Mouse (Mus musculus) embryo, embryonic 11 days (tissue): ENCODE measurements at regions not wholly inside any gene's neighbourhood (a gene's known extent, or its start where the extent isn't known, plus 50 kb on each side); places are given as distances from the start of the nearest gene placed in this dataset.

Experiments
- DNase-seq: peaks from one replicate; pipeline ENCODE4 v3.0.0-alpha.2; 2015

DNA sequence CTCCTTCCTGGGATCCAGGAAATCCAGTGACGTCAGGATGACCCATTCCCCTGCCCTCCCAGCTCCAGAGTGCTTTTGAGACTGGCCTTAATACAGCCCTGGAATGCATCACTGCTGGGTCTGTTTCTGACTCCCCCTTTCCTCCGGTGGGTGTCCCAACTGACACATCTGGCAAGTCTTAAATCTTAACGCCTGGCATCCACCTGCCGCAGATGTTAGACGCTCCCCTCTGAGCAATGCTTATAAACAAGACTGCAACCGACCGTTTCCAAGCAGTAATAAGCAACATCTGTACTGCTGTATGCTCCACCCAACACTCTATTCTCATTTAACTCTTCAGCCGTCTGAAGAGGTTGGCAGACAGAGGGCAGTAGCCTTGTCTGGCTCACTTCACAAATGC, 161.7 kb upstream of the Prok2 start:
- DNase-seq = peak; percentile 53

DNA sequence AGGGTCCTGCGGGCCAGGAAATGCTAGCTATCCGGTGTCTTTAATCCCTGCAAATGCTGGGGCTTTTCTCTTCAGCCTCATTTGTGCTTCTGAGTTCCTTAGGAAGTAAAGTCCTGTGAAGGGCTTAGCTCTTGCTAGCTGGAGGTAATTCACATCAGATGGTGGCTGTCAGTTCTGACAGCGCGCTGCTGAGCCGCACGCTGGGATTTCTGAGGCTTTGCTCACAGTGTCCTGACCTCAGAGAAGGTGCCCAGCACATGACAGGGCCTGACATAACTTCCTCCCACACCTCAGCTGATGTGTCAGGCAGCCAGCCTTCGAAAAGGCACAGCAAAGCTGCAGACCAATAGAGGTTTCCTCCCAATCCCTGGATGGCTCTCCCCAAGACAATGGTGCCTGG, 158.6 kb upstream of the Prok2 start:
- peak; percentile 75 for DNase-seq

DNA sequence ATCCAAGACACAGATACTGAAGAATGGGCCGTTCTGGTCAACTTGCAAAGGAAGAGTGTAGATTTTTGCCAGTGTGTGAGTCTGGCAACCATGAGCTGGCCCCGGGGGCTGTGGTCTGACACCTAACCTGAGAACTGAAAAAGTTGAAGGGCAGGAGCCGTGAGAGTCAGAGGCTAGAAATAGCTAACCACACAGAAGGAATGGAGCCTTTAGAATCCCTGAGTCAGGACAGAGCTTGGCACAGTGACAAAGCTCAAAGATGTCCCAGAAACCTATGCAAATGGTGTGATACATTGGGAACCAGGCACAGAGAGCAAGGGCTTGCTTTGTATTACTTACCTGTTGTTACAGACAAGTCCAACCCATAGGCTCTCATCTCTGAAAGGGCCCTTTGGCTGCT, 157.9 kb upstream of the Prok2 start:
- no peak for DNase-seq

DNA sequence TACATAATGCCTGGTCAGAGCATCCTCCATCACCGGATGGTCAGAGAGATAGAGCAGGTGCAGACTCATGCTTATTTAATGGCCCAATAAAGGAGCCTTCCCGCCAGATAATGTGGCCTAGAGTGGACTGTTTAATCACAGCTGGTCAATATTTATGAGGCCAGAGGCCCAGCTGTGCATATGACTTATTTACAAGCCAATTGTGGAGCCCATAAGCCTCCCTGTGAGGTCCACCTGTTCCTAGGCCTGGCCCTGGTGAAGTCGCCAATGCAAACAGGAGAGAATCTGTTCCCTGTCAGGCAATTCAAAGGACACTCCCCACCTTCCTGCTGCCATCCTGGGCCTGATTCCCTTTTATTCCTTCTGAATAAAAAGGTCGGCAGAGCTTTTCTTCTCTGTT, 155.4 kb upstream of the Prok2 start:
- no peak for DNase-seq

GRCm38 (mm10) chr6:99874852-99875251, 148.7 kb upstream of the Prok2 start:
- no peak for DNase-seq

DNA sequence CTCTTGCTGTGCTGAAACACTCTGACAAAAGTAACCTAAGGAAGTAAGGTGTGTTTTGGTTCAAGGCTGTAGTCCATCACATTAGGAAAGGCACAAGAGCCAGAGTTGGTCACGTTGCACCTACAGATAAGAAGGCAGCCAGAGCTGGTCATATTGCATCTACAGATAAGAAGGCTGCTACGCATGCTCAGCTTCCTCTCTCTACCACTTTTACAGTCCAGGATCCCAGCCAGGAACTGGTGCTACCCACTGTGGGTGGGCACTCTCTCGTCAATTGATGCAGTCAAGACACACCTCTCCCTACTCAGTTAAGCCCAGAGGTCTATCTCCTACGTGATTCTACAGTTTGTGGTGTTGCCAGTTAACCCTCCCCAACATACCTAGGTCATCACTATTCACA, 147.8 kb upstream of the Prok2 start:
- no peak for DNase-seq

DNA sequence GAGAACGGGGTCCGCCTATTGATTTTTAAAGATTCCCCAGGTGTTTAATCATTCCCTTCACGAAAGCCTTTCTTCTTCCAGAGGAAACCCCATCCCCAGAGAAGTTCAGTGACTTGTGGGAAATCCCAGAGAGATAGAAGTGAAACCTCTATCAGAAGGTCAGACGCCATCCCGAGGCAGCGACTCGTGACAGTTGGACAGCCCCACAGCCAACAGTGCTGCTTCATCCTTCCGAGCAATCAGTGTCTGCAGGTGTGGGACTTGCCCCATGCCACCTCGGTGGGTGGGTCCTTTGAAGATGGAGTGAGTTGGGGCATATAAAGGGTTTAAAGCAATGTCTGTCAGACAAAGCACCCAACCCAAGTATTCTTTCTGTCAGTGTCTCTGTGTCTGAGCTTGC, 139.9 kb upstream of the Prok2 start:
- DNase-seq = no peak

DNA sequence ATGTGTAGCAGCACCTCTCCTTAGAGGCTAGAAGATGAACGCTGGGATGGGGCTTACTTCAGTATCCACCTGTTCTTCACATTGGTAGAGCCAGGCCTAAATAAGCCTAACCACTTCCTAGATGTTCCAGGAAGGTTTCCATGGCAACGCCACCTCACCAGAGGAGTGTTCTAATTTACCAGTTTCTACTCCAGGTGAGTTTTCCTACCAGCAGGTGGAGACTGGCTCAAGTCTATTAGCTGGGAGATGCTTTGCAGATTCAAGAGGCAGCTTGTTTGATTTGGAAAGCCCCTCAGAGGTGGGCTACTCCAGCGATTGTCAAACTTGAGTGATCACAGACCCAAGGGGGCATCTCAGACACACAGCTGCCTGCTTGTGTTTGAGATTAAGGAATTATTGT, 138.8 kb upstream of the Prok2 start:
- peak; percentile 63 for DNase-seq

DNA sequence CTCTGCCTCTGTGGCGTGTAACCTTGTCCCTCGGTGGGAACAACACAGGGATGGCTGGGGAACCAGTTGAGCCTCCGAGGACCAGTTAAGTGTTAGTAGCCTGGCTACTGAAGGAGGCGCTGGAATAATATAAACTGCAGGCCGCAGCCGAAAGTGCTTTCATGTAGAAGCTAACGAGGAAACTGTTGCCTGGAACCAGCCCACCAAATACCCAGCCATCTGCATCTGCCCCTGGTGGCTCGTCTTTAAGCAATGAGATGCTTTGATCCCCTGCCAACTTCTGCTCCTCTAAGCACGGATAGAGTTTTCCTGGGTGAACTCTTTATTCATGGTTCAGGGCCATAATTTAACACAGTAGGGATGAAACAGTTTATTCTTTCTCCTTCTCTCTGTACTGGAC, 137.2 kb upstream of the Prok2 start:
- DNase-seq = no peak

DNA sequence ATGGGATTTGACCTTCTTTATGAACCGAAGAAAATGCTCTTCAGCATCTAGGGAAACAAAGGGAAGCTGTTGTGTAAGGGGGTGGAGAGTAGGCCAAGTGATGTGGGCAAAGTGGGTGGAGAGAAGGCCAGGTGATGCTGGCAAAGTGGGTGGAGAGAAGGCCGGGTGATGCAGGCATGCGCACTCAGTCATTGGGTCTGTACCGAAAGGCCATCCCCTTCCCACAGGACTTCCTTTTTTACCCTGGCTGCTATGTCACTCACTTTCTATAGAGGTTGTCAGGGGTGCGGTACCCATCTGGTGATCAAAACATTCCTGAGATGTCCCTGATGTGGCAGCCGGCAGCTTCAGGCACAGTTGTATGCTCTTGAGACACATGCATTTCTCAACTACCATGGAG, 131.2 kb upstream of the Prok2 start:
- no peak for DNase-seq

- DNase-seq = no peak
Measured at GRCm38 (mm10) chr6:99853716-99854115, 127.5 kb upstream of the Prok2 start.

GRCm38 (mm10) chr6:99850706-99851105, 124.5 kb upstream of the Prok2 start:
- DNase-seq = no peak

- DNase-seq = peak; percentile 63
Measured at GRCm38 (mm10) chr6:99845508-99845846, 119.3 kb upstream of the Prok2 start.

DNA sequence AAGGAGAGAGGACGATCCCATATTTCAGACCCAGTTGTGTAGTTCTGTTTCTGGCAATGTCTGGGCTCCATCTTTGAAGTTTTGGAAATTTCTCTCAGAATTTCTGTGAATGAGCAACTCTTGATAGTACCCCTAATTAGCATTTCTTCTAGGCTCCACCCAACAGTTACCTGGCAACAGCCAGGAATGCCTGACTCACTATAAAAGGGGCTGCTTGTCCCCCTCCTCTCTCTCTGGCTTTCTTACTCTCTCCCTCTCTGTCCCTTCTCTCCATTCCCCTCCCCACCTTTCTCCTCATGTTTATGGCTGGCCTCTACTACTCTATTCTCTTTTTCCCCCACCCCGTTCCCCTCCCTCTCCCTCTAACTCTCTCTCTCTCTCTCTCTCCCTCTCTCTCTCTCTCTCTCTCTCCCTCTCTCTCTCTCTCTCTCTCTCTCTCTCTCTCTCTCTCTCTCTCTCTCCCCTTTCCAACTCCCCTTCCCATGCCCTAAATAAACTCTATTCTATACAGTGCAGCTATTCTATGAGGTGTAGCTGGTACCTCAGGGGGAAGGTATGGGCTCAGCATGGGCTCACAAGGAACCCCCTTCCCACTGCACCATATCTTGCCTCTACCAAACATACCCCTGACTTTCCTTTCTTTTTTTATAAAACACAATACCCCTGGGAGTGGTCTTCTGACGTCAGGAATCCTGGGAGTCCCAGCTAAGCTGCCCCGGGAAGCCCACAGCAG, 118.7 kb upstream of the Prok2 start:
- no peak for DNase-seq

- no peak for DNase-seq
Measured at GRCm38 (mm10) chr6:99843507-99843906, 117.3 kb upstream of the Prok2 start.

GRCm38 (mm10) chr6:99842723-99843122, 116.5 kb upstream of the Prok2 start:
- DNase-seq = no peak

GRCm38 (mm10) chr6:99840823-99841222, 114.6 kb upstream of the Prok2 start:
- DNase-seq = no peak

- peak; percentile 44 for DNase-seq
Measured at GRCm38 (mm10) chr6:99833323-99833722, 107.1 kb upstream of the Prok2 start.

DNA sequence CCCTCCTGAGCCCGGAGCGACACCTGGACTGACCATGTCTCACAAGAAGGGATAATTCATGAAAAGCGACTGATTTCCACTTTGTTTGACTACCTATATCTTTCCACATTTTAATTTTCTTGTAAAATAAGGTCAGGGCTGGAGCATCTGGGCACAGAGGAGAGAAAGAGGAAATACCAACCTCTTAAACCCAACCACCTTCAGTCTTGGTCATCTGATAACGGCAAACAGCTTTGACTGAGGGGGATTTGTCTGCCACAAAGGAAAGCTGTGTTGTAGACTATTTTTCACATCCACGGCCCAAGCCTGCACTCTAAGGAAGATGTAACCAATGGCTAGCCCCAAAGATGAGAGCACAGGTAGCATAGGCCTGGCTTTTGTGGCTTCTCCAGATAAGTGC, 101.4 kb upstream of the Prok2 start:
- DNase-seq = no peak

GRCm38 (mm10) chr6:99824808-99825207, 98.6 kb upstream of the Prok2 start:
- no peak for DNase-seq

- DNase-seq = no peak
Measured at GRCm38 (mm10) chr6:99822471-99822870, 96.3 kb upstream of the Prok2 start.

DNA sequence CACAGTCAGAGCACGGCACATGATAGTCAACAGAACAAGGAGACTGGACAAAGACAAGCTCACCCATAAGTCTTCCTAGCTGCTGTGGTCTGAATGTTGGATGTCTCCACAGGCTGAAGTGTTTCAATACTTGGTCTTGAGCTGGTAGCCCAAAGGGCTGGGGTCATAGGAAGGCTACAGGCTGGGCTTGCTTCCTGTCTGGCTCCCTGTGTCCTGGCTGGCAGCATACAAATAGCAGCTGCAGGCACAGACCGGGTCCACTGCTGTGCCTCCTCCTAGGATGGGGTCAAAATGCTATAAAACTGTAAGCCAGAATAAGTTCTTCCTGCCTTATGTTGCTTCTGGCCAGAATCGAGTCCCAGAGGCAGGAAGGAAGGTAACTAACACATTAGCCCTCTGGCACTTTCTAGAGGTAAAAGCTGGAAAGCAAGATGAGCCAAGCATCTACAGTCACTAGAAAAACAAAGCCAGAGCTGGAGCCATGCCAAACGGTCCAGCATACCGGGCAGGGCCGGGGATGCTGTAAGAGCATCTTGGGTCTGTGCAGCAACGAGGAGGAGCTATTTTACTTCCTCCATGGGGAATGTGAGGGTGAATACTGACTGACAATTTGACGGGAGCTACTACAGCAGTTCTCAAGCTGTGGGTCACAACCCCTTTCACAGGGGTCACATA, 93.2 kb upstream of the Prok2 start:
- DNase-seq = no peak

DNA sequence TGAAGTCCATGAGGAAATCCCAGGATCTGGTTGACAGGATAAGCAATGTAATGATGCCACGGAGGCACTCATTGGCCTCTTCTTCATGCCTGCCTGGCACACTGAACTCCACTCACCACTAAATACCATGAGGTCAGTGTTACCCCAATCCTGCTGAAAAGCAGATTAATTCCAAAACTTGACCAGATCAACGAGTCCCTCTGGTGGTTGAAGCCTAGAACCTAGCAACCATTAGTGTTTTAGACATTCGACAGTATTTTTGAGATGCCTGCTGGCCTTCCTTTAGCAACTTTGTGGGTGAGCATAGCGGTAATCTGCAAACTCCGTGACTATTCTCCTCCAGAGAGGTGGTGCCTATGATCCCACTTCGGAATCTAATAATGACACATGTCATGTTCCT, 92.3 kb upstream of the Prok2 start:
- no peak for DNase-seq

GRCm38 (mm10) chr6:99817245-99817644, 91.1 kb upstream of the Prok2 start:
- DNase-seq = no peak

GRCm38 (mm10) chr6:99813102-99813501, 86.9 kb upstream of the Prok2 start:
- DNase-seq = no peak
